Mouse (Mus musculus): Measurements from ENCODE around the gene Tnc. TPM values are rescaled to one million over a fixed set of nuclear protein-coding genes. Genes with fewer than 3 reads are reported as not detected.

The Tnc gene
- polyA plus RNA-seq, 1 experiment from 2014 or later: 5.0 TPM

DNA sequence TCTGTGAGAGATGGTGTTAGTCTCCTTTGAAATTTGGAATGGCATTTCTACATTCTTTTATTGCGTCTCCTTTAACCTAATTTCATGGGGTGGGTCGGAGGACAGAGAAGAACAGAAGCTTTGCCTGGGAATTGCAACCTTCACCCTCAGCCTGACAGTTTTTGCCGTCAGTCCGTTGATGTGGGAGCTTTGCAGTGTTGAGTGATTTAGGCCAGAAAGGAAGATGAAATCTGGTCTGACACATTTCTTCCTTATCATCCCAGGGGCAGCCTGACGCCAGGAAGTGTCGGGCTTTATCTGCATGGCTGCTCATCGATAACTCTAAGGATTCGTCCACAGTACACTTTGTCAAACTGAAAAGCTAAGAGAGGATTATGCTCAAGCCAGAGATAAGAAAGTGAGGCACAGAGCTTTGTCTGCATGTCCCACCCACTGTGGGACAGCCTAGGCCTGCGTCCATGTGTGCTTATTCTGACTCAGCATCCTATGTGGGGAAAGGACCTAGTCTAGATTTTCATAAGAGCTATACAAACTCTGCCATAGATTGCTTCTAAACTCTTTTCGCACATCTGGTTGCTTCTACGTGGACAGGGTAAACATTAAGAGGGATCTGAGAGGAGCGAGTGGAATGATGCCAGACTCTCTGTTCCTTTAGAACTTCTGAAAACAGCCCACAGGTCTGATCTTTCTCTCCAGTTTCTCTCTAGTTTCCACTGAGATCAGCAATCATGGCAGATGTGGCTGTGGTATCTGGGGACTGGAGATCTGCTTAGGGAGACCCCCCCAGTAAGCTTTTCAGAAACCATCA, 11.4 kb upstream of the Tnc start:
- Histone ChIP-seq H3K4me1 (no peaks in the 10 kb centered on the region), H3K27me3 (ENCODE audit: low read depth, poor library complexity, severe bottlenecking) (no peaks in the 10 kb centered on the region)
- WGBS: 66% methylated on average over 12 of the region's 12 CpGs

DNA sequence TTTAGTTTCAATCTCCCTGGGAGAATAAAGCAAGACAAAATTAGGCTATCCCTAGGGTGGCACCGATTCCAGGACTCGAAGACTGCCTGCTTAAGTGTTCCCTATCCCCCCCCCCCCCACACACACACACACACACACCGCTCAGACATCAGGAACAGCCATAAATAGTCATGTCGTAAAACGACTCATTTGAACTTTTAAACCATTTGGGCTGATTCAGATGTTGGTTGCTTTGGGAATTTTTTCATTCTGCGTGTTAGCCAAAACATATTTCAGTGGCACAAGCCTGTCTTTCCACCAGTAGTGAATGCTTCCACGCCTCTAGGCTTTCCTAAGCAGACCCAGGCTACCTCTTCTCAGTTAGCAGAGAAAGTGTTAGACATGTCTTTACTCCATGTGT, 1.4 kb upstream of the Tnc start:
- no peaks in the 10 kb centered on the region for H3K36me3 ChIP-seq
- H3K27me3 ChIP-seq (ENCODE audit: low read depth, poor library complexity, severe bottlenecking): peaks cover 35% of the 10 kb centered on the region
- no peak for DNase-seq (ENCODE audit: low spot score)

More for the DNA sequence above, 11.4 kb upstream of the Tnc start:
- DNase-seq (ENCODE audit: low spot score): no peak
- H3K36me3 ChIP-seq: no peaks in the 10 kb centered on the region
- H3K9me3 ChIP-seq (replicated peaks): no peaks in the 10 kb centered on the region
- H3K4me3 ChIP-seq: no peak overlapping the region
- H3K27ac ChIP-seq: no peak overlapping the region

DNA sequence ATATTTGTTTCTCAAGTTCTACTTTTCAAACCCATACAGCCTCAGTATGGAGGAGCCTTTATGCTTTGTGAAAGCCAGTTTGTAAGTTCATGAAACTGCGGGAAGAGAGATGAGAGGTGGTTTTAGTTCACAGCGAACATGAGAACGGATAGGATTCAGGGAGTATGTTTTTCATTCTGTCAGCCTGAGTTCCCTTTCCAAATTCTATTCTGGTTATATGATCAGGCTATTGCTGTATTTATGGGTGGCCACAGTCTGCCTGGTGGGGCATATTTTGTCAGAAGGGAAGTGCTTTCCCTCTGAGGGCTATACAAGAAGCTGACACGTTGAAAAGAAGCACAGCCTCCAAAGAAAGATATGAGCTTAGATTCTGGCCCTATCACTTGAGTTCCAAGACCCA, 2.9 kb downstream of the Tnc start:
- no peak overlapping the region for H3K4me3 ChIP-seq
- peaks cover 35% of the 10 kb centered on the region for H3K27me3 ChIP-seq (ENCODE audit: low read depth, poor library complexity, severe bottlenecking)
- DNase-seq (ENCODE audit: low spot score): no peak
- WGBS: 90% methylated on average over 4 of the region's 4 CpGs
- H3K36me3 ChIP-seq: no peaks in the 10 kb centered on the region
- H3K9me3 ChIP-seq (replicated peaks): no peaks in the 10 kb centered on the region
- H3K4me1 ChIP-seq: peaks cover 24% of the 10 kb centered on the region; the same call in 1 of the 2 replicates
- H3K27ac ChIP-seq: no peak overlapping the region

More for the DNA sequence above, 1.4 kb upstream of the Tnc start:
- Histone ChIP-seq H3K27ac (no peak overlapping the region), H3K9me3 (replicated peaks) (no peaks in the 10 kb centered on the region), H3K4me3 (no peak overlapping the region), H3K4me1 (peaks cover 24% of the 10 kb centered on the region; the same call in 1 of the 2 replicates)
- 51% methylated on average over 7 of the region's 7 CpGs for whole genome bisulfite sequencing

DNA sequence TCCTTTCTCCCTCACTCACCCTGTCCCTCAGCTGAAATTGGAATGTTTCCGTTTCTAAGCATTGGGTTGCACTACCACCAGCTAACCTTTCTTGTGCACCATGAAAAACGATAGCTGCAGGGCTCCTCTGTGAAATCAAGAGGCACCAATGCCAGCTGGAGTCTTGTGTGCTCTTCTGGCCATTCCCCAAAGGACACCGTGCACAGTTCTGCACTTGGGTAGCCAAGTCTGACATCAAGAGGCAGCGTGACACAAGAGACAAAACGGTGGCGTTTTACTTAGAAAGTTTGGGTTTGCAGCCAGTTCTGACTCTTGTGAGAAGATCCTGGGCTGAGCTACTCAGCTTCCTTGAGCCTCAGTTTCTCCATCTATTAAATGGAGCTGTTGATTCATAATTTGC, 3.4 kb downstream of the Tnc start:
- H3K27me3 ChIP-seq (ENCODE audit: low read depth, poor library complexity, severe bottlenecking): peaks cover 35% of the 10 kb centered on the region
- H3K4me1 ChIP-seq: peaks cover 24% of the 10 kb centered on the region; the same call in 1 of the 2 replicates
- no peak overlapping the region for H3K4me3 ChIP-seq
- no peak for DNase-seq (ENCODE audit: low spot score)
- no peaks in the 10 kb centered on the region for H3K36me3 ChIP-seq
- no peak overlapping the region for H3K27ac ChIP-seq
- WGBS: 86% methylated on average over 6 of the region's 6 CpGs
- no peaks in the 10 kb centered on the region for H3K9me3 ChIP-seq (replicated peaks)

DNA sequence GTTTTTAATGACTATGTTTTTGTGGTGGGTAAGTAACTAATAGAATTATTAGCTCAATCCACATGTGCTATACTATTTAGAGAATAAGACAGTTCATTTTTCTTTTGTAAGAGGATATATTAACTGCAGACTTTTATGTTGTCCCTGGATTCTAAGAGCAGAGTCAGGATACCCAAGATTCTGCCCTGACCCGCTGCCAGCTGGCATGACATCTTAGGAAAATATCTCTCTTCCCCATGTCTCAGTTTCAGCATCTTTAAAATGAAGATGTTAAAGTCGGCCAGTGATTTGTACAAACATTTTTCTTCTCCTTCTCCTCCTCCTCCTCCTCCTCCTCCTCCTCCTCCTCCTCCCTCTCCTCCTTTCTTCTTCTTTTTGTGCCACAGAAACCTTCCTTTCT, 7.7 kb downstream of the Tnc start:
- H3K36me3 ChIP-seq: no peaks in the 10 kb centered on the region
- 83% methylated on average over 2 of the region's 2 CpGs for WGBS

DNA sequence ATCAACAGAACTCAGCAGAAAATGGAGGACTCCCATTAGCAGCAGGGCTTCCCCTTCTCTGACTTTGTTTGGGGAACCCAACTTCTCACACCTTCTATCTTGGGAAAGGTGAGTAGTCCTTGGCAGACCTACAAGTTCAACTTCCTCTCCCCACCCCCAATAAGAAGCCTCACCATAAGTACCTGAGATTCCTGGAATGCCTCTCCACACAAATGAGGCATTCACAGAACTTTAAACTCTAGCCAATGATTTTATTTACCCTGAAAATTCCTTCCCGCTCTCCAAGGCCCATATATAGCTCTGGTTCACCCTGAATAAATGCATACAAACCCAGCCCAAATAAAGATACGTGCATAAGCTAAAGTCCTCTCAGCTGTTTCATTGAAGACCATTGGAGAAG, 9.3 kb downstream of the Tnc start:
- Histone ChIP-seq H3K27ac (no peak overlapping the region), H3K27me3 (ENCODE audit: low read depth, poor library complexity, severe bottlenecking) (no peaks in the 10 kb centered on the region), H3K4me3 (no peak overlapping the region), H3K9me3 (replicated peaks) (no peaks in the 10 kb centered on the region), H3K4me1 (no peaks in the 10 kb centered on the region), H3K36me3 (no peaks in the 10 kb centered on the region)
- WGBS: 91% methylated on average over 2 of the region's 2 CpGs
- no peak for DNase-seq (ENCODE audit: low spot score)

More for the DNA sequence above, 7.7 kb downstream of the Tnc start:
- no peak for DNase-seq (ENCODE audit: low spot score)
- H3K4me3 ChIP-seq: no peak overlapping the region
- no peak overlapping the region for H3K27ac ChIP-seq
- no peaks in the 10 kb centered on the region for H3K9me3 ChIP-seq (replicated peaks)
- H3K27me3 ChIP-seq (ENCODE audit: low read depth, poor library complexity, severe bottlenecking): peaks cover 2% of the 10 kb centered on the region; the same call in 1 of the 2 replicates
- no peaks in the 10 kb centered on the region for H3K4me1 ChIP-seq

DNA sequence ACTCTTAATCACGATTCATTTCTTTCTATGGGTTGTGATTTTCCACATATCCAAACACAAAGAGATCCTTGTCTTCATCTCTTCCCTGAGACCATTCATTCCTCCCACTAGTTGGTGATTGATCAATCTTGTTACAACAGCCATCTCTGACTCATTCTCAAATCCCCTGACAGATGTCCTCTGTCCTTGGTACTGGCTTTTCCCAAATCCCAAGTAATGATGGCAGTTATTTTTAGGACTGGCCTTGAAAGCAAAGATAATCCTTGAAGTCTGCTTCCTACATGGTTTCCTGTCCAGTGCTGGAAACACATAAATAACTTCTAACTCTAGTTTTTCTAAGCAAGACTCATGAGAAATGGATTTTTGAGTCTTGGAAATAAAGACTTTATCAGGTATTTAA, 12.1 kb downstream of the Tnc start:
- Histone ChIP-seq H3K4me3 (no peak overlapping the region), H3K36me3 (no peaks in the 10 kb centered on the region), H3K27me3 (ENCODE audit: low read depth, poor library complexity, severe bottlenecking) (no peaks in the 10 kb centered on the region), H3K27ac (no peak overlapping the region), H3K4me1 (no peaks in the 10 kb centered on the region), H3K9me3 (replicated peaks) (no peaks in the 10 kb centered on the region)
- WGBS: 90% methylated on average over 1 of the region's 1 CpGs
- no peak for DNase-seq (ENCODE audit: low spot score)

DNA sequence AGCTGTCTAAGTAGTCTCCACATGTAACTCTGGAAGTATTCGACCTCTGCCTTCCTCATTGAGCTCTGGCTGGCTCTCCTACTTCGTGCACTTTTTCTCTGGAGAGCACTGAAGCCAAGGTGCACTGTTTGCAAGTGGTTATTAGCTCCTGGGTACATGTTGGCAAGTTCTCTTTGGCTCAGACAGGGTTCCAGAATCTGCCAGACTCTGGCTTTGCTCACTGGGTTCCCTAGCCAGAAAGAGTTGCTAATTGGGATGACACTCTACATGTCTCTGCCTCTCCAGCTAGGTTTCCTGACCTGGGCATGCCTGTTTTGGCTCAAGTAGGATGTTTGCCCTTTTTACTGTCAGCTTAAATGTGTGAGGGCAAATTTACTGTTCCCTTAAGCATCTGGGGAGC, 13.6 kb downstream of the Tnc start:
- Histone ChIP-seq H3K9me3 (replicated peaks) (no peaks in the 10 kb centered on the region), H3K4me3 (no peak overlapping the region), H3K27me3 (ENCODE audit: low read depth, poor library complexity, severe bottlenecking) (no peaks in the 10 kb centered on the region), H3K36me3 (no peaks in the 10 kb centered on the region), H3K27ac (no peak overlapping the region), H3K4me1 (0 out of 2 replicates have a peak, but pooled peaks cover 3% of the 10 kb centered on the region)
- DNase-seq (ENCODE audit: low spot score): no peak
- 75% methylated on average over 2 of the region's 2 CpGs for WGBS

DNA sequence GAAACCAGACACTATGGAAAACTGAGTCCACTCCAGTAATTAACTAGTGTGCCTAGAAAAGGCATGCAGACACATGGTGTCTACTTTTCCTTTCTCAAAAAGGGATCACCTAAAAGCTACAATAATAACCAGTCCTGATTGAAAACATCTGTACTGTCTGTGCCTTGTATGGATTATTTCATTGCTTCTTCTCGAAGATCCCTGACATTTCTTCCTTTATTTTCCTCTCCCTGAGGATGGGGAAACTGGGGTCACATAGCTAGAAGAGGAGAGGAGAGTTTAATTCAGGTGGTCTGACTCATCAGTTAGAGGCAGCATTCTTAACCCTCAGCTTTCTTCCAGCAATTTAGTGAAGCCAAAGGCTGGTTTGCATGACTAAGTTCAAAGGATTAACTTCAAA, 17.3 kb downstream of the Tnc start:
- Histone ChIP-seq H3K27me3 (ENCODE audit: low read depth, poor library complexity, severe bottlenecking) (no peaks in the 10 kb centered on the region), H3K4me1 (0 out of 2 replicates have a peak, but pooled peaks cover 3% of the 10 kb centered on the region), H3K36me3 (no peaks in the 10 kb centered on the region), H3K4me3 (no peak overlapping the region), H3K9me3 (replicated peaks) (no peaks in the 10 kb centered on the region), H3K27ac (no peak overlapping the region)
- 20% methylated on average over 1 of the region's 1 CpGs for WGBS
- DNase-seq (ENCODE audit: low spot score): no peak

DNA sequence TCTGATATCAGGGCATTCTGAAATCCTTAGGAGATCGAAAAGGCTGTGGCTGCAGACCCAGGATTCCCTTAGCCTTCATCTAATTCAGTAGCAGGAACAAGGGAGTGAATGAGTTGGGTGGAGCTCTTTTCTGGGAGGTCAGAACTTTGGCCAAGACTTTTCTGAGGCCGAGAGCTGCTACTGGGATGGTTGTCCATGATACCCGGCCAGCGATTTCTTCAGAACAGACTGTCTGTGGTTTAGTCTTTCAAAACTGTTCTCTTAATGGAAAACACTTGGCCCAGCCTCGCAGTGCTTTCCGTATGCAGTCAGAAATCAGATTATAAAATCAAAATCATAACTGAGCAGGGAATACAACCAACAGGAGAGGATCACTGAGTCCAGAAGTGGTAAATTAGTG, 21.2 kb downstream of the Tnc start:
- DNase-seq (ENCODE audit: low spot score): no peak
- H3K36me3 ChIP-seq: no peaks in the 10 kb centered on the region
- no peak overlapping the region for H3K4me3 ChIP-seq
- WGBS: 88% methylated on average over 6 of the region's 6 CpGs
- H3K27me3 ChIP-seq (ENCODE audit: low read depth, poor library complexity, severe bottlenecking): no peaks in the 10 kb centered on the region
- H3K27ac ChIP-seq: no peak overlapping the region
- no peaks in the 10 kb centered on the region for H3K9me3 ChIP-seq (replicated peaks)
- H3K4me1 ChIP-seq: 0 out of 2 replicates have a peak, but pooled peaks cover 3% of the 10 kb centered on the region

DNA sequence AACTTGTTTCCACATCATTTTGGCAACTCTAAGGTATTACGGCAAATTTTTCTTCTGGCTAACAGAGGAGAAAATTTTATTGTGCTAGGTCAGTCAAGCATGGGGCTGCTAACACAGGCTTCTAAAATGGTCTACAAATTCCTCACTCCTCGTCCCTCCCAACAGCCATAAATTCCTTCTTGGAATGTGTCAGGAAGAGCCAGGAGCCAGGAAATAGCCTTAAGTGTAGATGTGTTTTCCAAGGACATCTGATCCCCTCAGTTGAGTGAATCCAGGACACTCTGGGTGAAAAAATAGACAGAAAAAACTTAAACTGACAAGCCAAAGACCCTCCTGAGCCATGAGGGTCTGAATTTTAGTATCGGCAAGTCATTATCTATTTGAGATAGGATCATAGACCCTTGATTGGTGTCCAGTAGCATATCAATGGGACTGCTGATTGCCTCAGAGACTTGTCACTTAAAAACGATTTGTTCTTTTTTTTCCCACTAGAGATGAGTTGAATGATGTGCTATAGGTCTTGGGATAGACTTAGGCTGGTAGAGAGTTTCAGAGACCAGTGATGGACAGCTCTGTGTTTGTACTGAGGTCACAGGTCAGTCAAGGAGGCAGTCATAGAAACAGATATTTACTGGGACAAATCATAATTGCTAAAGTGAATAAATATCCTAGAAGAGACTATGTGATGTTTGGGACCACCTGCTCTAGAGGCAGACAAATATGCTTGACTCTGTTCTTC, 22.6 kb downstream of the Tnc start:
- Histone ChIP-seq H3K36me3 (no peaks in the 10 kb centered on the region), H3K27ac (no peak overlapping the region)
- WGBS: 54% methylated on average over 4 of the region's 4 CpGs

DNA sequence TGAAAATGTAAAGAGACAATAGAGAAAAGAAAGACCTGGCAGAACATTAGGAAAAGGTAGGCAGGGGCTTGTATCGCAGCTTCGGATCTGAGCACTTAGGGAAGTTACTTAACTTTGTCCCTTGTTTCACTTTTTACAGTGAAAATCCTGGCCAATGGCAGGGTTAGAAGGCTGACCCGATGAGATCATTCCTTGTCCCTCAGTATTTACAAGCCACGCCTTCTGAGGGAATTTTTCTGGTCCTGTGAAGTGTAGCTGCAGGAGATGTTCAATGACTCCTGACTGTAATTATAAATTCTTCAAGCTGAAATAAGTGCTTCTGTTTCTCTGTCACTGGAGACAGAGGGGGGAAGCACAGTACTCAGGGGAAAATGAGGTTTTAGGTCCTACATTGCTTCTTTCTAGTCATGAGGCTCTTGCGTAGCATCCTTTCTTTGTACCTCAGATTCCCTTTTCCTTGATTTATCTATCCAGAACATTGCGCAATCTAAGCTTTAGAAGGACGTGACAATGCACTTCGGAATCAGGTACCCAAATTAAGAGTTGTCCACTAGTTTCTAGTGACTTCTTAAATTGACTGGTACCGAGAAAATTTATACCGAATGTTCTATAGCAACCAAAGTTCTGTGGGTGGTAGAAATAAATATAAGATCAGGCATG, 25.8 kb downstream of the Tnc start:
- no peak for DNase-seq (ENCODE audit: low spot score)
- no peak overlapping the region for H3K27ac ChIP-seq
- no peaks in the 10 kb centered on the region for H3K27me3 ChIP-seq (ENCODE audit: low read depth, poor library complexity, severe bottlenecking)
- no peaks in the 10 kb centered on the region for H3K36me3 ChIP-seq
- 91% methylated on average over 10 of the region's 10 CpGs for WGBS
- H3K4me1 ChIP-seq: no peaks in the 10 kb centered on the region
- H3K9me3 ChIP-seq (replicated peaks): no peaks in the 10 kb centered on the region
- H3K4me3 ChIP-seq: no peak overlapping the region

More for the DNA sequence above, 22.6 kb downstream of the Tnc start:
- Histone ChIP-seq H3K4me1 (0 out of 2 replicates have a peak, but pooled peaks cover 3% of the 10 kb centered on the region), H3K9me3 (replicated peaks) (no peaks in the 10 kb centered on the region), H3K27me3 (ENCODE audit: low read depth, poor library complexity, severe bottlenecking) (no peaks in the 10 kb centered on the region), H3K4me3 (no peak overlapping the region)
- no peak for DNase-seq (ENCODE audit: low spot score)

DNA sequence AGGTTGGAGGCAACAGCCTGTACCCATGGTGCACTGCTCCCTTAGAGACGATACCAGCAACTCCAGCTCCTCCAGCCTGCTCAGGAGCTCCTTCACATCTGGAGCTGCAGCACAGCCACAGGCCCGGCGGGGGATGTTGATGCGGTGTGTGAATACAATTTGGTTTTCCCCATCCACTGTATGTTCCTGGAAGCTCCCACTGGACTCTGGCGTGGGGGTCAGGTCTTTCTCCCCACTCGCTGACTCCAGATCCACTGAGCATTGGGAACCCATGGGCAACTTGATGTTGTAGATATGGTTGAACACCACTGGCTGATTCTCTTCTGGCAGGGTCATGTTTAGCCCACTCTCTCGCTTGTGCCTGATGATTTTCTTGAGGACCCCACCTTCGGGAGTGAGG, 26.7 kb downstream of the Tnc start:
- DNase-seq (ENCODE audit: low spot score): no peak
- 91% methylated on average over 8 of the region's 8 CpGs for WGBS
- H3K4me3 ChIP-seq: no peak overlapping the region
- H3K9me3 ChIP-seq (replicated peaks): no peaks in the 10 kb centered on the region
- H3K4me1 ChIP-seq: no peaks in the 10 kb centered on the region
- no peaks in the 10 kb centered on the region for H3K27me3 ChIP-seq (ENCODE audit: low read depth, poor library complexity, severe bottlenecking)
- no peak overlapping the region for H3K27ac ChIP-seq
- no peaks in the 10 kb centered on the region for H3K36me3 ChIP-seq
